Mouse (Mus musculus) limb, embryonic 15.5 days (tissue): ENCODE measurements around the gene Hmgcs1. TPM values are rescaled to one million over a fixed set of nuclear protein-coding genes. Genes with fewer than 3 reads are reported as not detected.
"Not testable (repeated sequence)": the region's sequence is repeated elsewhere in the genome, so short reads cannot be mapped to it uniquely, and the experiment has no call there.

Source experiments
- ATAC-seq: fragments of 200-750 bp; cut with Nextera tagmentation; 2 replicates; pipeline ENCODE4 v1.8.0; 2017; ENCODE audit warnings: low read depth, moderate TSS enrichment; ENCODE audit not compliant: insufficient number of reproducible peaks, low FRiP score, low TSS enrichment
- H3K27ac ChIP-seq: fragments of 300-500 bp; sonication (generic); 2 replicates; pipeline ENCODE4 v1.5.1; 2015; ENCODE audit warnings: moderate library complexity, mild to moderate bottlenecking, inconsistent platforms
- H3K27me3 ChIP-seq: fragments of 300-500 bp; sonication (generic); 2 replicates; pipeline ENCODE4 v1.6.1; 2015; ENCODE audit warnings: inconsistent platforms
- H3K36me3 ChIP-seq: fragments of 300-500 bp; sonication (generic); 2 replicates; pipeline ENCODE4 v1.6.1; 2015; ENCODE audit warnings: inconsistent platforms
- H3K4me1 ChIP-seq: fragments of 300-500 bp; sonication (generic); 2 replicates; pipeline ENCODE4 v1.6.1; 2015; ENCODE audit warnings: inconsistent platforms
- H3K4me2 ChIP-seq: fragments of 300-500 bp; sonication (generic); 2 replicates; pipeline ENCODE4 v1.6.1; 2015; ENCODE audit warnings: mild to moderate bottlenecking, inconsistent platforms
- H3K4me3 ChIP-seq: fragments of 300-500 bp; sonication (generic); 2 replicates; pipeline ENCODE4 v1.5.1; 2015; ENCODE audit warnings: mild to moderate bottlenecking, inconsistent platforms
- H3K9ac ChIP-seq: fragments of 300-500 bp; sonication (generic); 2 replicates; pipeline ENCODE4 v1.6.1; 2015; ENCODE audit warnings: inconsistent platforms
- H3K9me3 ChIP-seq: fragments of 300-500 bp; sonication (generic); 2 replicates; pipeline ENCODE4 v1.6.1; 2016; ENCODE audit warnings: inconsistent platforms
- WGBS: fragments of 180-500 bp; shearing (Covaris S2); methylation state at CpG from one replicate; pipeline ENCODE4 v1.1.7; 2015; 5-methylcytosine and 5-hydroxymethylcytosine counted together
- polyA plus RNA-seq: library from polyadenylated mRNA; unstranded; fragments of >200 nt; fragmentation: Nextera tagmentation; extraction: Ambion mirVana; gene quantifications from 2 replicates; pipeline ENCODE4 v1.2.1, GENCODE M21; 2015

The Hmgcs1 gene
- 135 and 139 TPM in 2 replicates for polyA plus RNA-seq

GRCm38 (mm10) chr13:119690039-119690728 lies at the start of gene Hmgcs1:
TSS of gene Hmgcs1 (plus strand) at chr13:119690379.
- no peaks in the 10 kb centered on the region for H3K27me3 ChIP-seq
- no peaks in the 10 kb centered on the region for H3K9me3 ChIP-seq
- peak within 1 kb of the TSS; percentile 94 for H3K4me3 ChIP-seq
- H3K9ac ChIP-seq, result peak within 1 kb of the TSS; percentile 91
- peaks cover 20% of the 10 kb centered on the region for H3K4me1 ChIP-seq
- peak within 1 kb of the TSS; percentile 98 for H3K27ac ChIP-seq
- under 1% methylated on average over 59 of the region's 59 CpGs for WGBS
- H3K4me2 ChIP-seq, result peak within 1 kb of the TSS; percentile 61
- H3K36me3 ChIP-seq, result no peaks in the 10 kb centered on the region
- ATAC-seq, result peak; percentile 100

- Histone ChIP-seq H3K9ac (no peak overlapping the region), H3K4me2 (no peak overlapping the region), H3K27me3 (no peaks in the 10 kb centered on the region), H3K36me3 (no peaks in the 10 kb centered on the region), H3K27ac (no peak overlapping the region), H3K4me1 (no peaks in the 10 kb centered on the region), H3K4me3 (no peak overlapping the region), H3K9me3 (no peaks in the 10 kb centered on the region)
- no peak for ATAC-seq
- WGBS, result 30% methylated on average over 4 of the region's 4 CpGs
Observed at GRCm38 (mm10) chr13:119640504-119640903, 49.7 kb upstream of the Hmgcs1 start.

- H3K27ac ChIP-seq, result no peak overlapping the region
- no peak for ATAC-seq
Observed at GRCm38 (mm10) chr13:119641145-119641544, 49.0 kb upstream of the Hmgcs1 start.

GRCm38 (mm10) chr13:119644769-119645168 lies 45.4 kb upstream of the Hmgcs1 start:
- Histone ChIP-seq H3K4me3 (no peak overlapping the region), H3K4me1 (no peaks in the 10 kb centered on the region), H3K9ac (no peak overlapping the region), H3K27me3 (no peaks in the 10 kb centered on the region), H3K4me2 (no peak overlapping the region), H3K27ac (no peak overlapping the region), H3K9me3 (no peaks in the 10 kb centered on the region), H3K36me3 (no peaks in the 10 kb centered on the region)
- ATAC-seq, result no peak
- WGBS, result 54% methylated on average over 5 of the region's 5 CpGs

More at GRCm38 (mm10) chr13:119641145-119641544, 49.0 kb upstream of the Hmgcs1 start:
- WGBS, result 74% methylated on average over 7 of the region's 7 CpGs
- Histone ChIP-seq H3K27me3 (no peaks in the 10 kb centered on the region), H3K9ac (no peak overlapping the region), H3K9me3 (no peaks in the 10 kb centered on the region), H3K36me3 (no peaks in the 10 kb centered on the region), H3K4me2 (no peak overlapping the region), H3K4me1 (no peaks in the 10 kb centered on the region), H3K4me3 (no peak overlapping the region)

GRCm38 (mm10) chr13:119646511-119646910 lies 43.7 kb upstream of the Hmgcs1 start:
- Histone ChIP-seq H3K9ac (no peak overlapping the region), H3K4me2 (no peak overlapping the region), H3K4me3 (no peak overlapping the region), H3K36me3 (no peaks in the 10 kb centered on the region), H3K27me3 (no peaks in the 10 kb centered on the region), H3K9me3 (no peaks in the 10 kb centered on the region), H3K27ac (no peak overlapping the region), H3K4me1 (no peaks in the 10 kb centered on the region)
- ATAC-seq, result no peak
- 85% methylated on average over 1 of the region's 1 CpGs for WGBS

GRCm38 (mm10) chr13:119648891-119649698 lies 41.1 kb upstream of the Hmgcs1 start:
- Histone ChIP-seq H3K9ac (no peak overlapping the region), H3K9me3 (no peaks in the 10 kb centered on the region), H3K27me3 (no peaks in the 10 kb centered on the region), H3K4me2 (no peak overlapping the region), H3K4me1 (no peaks in the 10 kb centered on the region), H3K27ac (no peak overlapping the region), H3K36me3 (no peaks in the 10 kb centered on the region), H3K4me3 (no peak overlapping the region)
- 54% methylated on average over 15 of the region's 15 CpGs for WGBS
- ATAC-seq, result no peak

- Histone ChIP-seq H3K27me3 (no peaks in the 10 kb centered on the region), H3K9me3 (no peaks in the 10 kb centered on the region), H3K4me2 (no peak overlapping the region), H3K4me3 (no peak overlapping the region), H3K9ac (no peak overlapping the region), H3K4me1 (no peaks in the 10 kb centered on the region), H3K27ac (no peak overlapping the region), H3K36me3 (no peaks in the 10 kb centered on the region)
- 76% methylated on average over 1 of the region's 1 CpGs for WGBS
- no peak for ATAC-seq
Observed at GRCm38 (mm10) chr13:119649699-119650046, 40.5 kb upstream of the Hmgcs1 start.

GRCm38 (mm10) chr13:119654734-119655133 lies 35.4 kb upstream of the Hmgcs1 start:
- no peak overlapping the region for H3K9ac ChIP-seq
- H3K4me2 ChIP-seq, result no peak overlapping the region
- whole genome bisulfite sequencing, result 87% methylated on average over 2 of the region's 2 CpGs
- H3K36me3 ChIP-seq, result no peaks in the 10 kb centered on the region
- no peaks in the 10 kb centered on the region for H3K27me3 ChIP-seq
- H3K4me1 ChIP-seq, result no peaks in the 10 kb centered on the region
- no peaks in the 10 kb centered on the region for H3K9me3 ChIP-seq
- no peak overlapping the region for H3K4me3 ChIP-seq
- ATAC-seq, result no peak
- no peak overlapping the region for H3K27ac ChIP-seq

- Histone ChIP-seq H3K9me3 (no peaks in the 10 kb centered on the region), H3K36me3 (no peaks in the 10 kb centered on the region), H3K27ac (no peak overlapping the region), H3K4me1 (no peaks in the 10 kb centered on the region), H3K27me3 (no peaks in the 10 kb centered on the region), H3K4me2 (no peak overlapping the region), H3K4me3 (no peak overlapping the region), H3K9ac (no peak overlapping the region)
- WGBS, result 78% methylated on average over 2 of the region's 2 CpGs
- ATAC-seq, result no peak
Observed at GRCm38 (mm10) chr13:119656246-119656645, 33.9 kb upstream of the Hmgcs1 start.

GRCm38 (mm10) chr13:119656846-119657416 lies 33.2 kb upstream of the Hmgcs1 start:
- Histone ChIP-seq H3K9ac (no peak overlapping the region), H3K4me2 (no peak overlapping the region), H3K4me3 (no peak overlapping the region), H3K27me3 (no peaks in the 10 kb centered on the region), H3K36me3 (no peaks in the 10 kb centered on the region), H3K27ac (no peak overlapping the region), H3K4me1 (no peaks in the 10 kb centered on the region), H3K9me3 (no peaks in the 10 kb centered on the region)
- no peak for ATAC-seq
- 53% methylated on average over 6 of the region's 6 CpGs for WGBS

GRCm38 (mm10) chr13:119661420-119661819 lies 28.8 kb upstream of the Hmgcs1 start:
- not testable (repeated sequence) for H3K4me3 ChIP-seq, H3K36me3 ChIP-seq, H3K9me3 ChIP-seq, H3K27ac ChIP-seq, H3K9ac ChIP-seq, ATAC-seq, H3K27me3 ChIP-seq, H3K4me2 ChIP-seq, H3K4me1 ChIP-seq
- WGBS, result 76% methylated on average over 7 of the region's 9 CpGs

- no peak overlapping the region for H3K4me2 ChIP-seq
- H3K4me1 ChIP-seq, result no peaks in the 10 kb centered on the region
- no peak overlapping the region for H3K4me3 ChIP-seq
- no peak overlapping the region for H3K9ac ChIP-seq
- WGBS, result 29% methylated on average over 8 of the region's 8 CpGs
- no peak overlapping the region for H3K27ac ChIP-seq
- H3K9me3 ChIP-seq, result no peaks in the 10 kb centered on the region
- no peaks in the 10 kb centered on the region for H3K36me3 ChIP-seq
- no peak for ATAC-seq
- H3K27me3 ChIP-seq, result no peaks in the 10 kb centered on the region
Observed at GRCm38 (mm10) chr13:119678794-119679193, 11.4 kb upstream of the Hmgcs1 start.
